Mouse (Mus musculus) myocyte (in vitro differentiated cells): ENCODE measurements at regions not wholly inside any gene's neighbourhood (a gene's known extent, or its start where the extent isn't known, plus 50 kb on each side); places are given as distances from the start of the nearest gene placed in this dataset.

Experiments
- CEBPB ChIP-seq: IDR thresholded peaks from 2 replicates; pipeline ENCODE4 v1.6.1; 2011; ENCODE audit warnings: mild to moderate bottlenecking, moderate library complexity; ENCODE audit not compliant: poor library complexity, insufficient read depth, severe bottlenecking
- E2F4 ChIP-seq: IDR thresholded peaks from one replicate; pipeline ENCODE4 v1.6.1; 2011; ENCODE audit warnings: mild to moderate bottlenecking, control low read depth, moderate library complexity; ENCODE audit not compliant: insufficient read depth
- POLR2A ChIP-seq: IDR thresholded peaks from one replicate; pipeline ENCODE4 v1.6.1; 2011; ENCODE audit warnings: low read depth, mild to moderate bottlenecking, control low read depth, moderate library complexity; ENCODE audit not compliant: insufficient read length

DNA sequence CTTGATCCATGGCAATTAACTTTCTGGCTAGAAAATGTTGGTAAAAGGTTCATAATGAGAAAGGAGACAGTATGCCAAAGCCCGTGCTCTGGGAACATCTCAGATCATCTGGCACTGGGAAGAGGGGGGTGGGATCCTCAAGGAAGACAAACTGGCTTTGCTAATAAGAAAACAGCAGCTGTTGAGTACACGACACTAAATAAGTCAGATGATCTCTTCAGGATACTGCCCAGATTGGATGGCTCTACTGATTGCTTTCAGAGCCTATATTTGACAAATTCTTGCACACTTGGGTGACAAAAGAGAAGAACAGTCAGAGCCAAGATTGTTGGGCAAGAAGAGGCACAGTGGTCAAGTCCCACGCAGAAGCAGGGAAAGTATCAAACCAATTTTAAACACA lies 443.7 kb downstream of the Tns3 start:
- TF ChIP-seq CEBPB = no peak
- no peak for TF ChIP-seq POLR2A
- TF ChIP-seq E2F4 = no peak
